Mouse (Mus musculus): ENCODE results near the gene Olfr820.
"Not testable (repeated sequence)": the region's sequence is repeated elsewhere in the genome, so short reads cannot be mapped to it uniquely, and the experiment has no call there.

Olfr820 gene

DNA sequence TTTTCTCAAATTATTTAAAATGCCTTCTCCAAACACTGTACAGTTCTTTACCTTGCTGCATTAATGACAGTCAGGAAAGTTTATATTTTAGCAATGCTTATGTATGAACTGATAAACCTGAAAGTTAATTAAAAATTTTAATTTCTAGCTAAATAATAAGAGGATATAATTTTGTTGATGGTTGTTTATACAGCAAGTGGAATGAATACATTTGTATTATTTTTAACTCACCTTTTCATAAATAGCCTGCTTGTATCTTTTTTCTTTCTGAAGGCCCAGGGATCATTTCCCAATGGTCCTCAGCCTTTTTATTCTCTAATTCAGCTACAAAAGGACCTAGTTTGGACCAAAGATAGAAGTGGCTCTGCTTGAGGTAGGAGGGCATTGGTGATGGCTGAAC is at the start of gene Olfr820:
Gene Olfr820, plus strand, starts transcription at position 301 of the 400 bp plus-strand sequence.
- DNase-seq: no peak

DNA sequence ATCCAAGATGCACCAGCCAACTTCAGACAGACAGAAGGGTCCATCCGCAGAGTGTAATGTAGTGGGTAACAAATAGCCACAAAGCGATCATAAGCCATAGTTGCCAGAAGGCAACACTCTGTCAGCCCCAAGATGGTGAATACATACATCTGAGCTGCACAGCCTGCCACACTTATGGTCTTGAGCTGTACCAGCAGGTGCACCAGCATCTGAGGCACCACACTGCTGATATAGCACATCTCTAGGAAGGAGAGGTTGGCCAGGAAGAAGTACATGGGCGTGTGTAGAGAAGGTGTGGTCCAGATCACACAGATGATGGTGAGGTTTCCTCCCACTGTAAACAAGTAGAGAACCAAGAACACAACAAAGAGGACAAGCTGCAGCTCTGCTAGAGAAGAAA is 46.2 kb upstream of the Olfr820 start:
- DNase-seq: not testable (repeated sequence)

DNA sequence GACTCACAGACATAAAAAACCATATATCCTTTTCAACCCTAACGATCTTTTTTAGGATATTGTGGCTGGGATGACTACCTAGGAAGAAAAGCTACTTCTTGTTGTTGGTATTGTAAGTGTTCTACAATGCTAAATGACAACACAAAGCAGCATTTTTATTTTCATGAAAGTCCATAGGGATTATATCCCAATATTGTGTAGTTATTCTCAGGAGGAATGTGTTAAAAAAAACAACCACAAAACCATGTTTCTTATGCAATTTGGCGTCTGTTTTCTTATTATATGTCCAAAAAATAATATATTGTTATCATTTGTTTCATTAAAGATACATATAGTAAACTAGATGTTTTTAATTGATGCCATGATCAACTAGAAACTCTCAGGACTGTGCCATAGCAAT is 45.3 kb upstream of the Olfr820 start, which contains the start of gene Olfr819:
Gene Olfr819, minus strand, starts transcription at position 101 of the 400 bp plus-strand sequence.
- DNase-seq: not testable (repeated sequence)

DNA sequence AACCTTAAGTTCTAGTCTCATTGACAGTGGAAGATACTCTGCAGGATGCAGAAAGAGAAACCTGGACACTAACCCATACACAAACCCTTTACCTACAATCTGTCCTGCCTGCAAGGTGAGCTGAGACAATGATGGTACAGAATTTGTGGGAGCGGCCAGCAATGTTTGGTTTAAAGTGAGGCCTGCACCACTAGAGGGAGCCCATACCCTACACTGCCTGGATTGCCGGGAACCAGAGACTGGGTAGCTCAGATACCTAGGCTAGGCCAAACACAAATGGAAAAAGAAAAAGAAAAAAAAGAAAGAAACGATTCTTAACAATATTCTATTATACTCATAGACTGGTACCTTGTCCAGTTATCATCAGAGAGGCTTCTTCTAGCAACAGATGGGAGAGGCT is 39.4 kb upstream of the Olfr820 start:
- DNase-seq: not testable (repeated sequence)

DNA sequence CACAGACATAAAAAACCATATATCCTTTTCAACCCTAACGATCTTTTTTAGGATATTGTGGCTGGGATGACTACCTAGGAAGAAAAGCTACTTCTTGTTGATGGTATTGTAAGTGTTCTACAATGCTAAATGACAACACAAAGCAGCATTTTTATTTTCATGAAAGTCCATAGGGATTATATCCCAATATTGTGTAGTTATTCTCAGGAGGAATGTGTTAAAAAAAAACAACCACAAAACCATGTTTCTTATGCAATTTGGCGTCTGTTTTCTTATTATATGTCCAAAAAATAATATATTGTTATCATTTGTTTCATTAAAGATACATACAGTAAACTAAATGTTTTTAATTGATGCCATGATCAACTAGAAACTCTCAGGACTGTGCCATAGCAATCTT is 36.4 kb upstream of the Olfr820 start, which contains the start of gene Olfr247:
Gene Olfr247, minus strand, starts transcription at position 101 of the 400 bp plus-strand sequence.
- DNase-seq: not testable (repeated sequence)

DNA sequence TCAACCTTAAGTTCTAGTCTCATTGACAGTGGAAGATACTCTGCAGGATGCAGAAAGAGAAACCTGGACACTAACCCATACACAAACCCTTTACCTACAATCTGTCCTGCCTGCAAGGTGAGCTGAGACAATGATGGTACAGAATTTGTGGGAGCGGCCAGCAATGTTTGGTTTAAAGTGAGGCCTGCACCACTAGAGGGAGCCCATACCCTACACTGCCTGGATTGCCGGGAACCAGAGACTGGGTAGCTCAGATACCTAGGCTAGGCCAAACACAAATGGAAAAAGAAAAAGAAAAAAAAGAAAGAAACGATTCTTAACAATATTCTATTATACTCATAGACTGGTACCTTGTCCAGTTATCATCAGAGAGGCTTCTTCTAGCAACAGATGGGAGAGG is 30.6 kb upstream of the Olfr820 start:
- not testable (repeated sequence) for DNase-seq

DNA sequence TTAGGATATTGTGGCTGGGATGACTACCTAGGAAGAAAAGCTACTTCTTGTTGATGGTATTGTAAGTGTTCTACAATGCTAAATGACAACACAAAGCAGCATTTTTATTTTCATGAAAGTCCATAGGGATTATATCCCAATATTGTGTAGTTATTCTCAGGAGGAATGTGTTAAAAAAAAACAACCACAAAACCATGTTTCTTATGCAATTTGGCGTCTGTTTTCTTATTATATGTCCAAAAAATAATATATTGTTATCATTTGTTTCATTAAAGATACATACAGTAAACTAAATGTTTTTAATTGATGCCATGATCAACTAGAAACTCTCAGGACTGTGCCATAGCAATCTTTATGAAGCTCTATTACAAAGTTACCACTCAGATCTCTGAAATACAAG is 27.5 kb upstream of the Olfr820 start, which contains the start of gene Gm10310:
Gene Gm10310, minus strand, starts transcription at position 101 of the 400 bp plus-strand sequence.
- not testable (repeated sequence) for DNase-seq

DNA sequence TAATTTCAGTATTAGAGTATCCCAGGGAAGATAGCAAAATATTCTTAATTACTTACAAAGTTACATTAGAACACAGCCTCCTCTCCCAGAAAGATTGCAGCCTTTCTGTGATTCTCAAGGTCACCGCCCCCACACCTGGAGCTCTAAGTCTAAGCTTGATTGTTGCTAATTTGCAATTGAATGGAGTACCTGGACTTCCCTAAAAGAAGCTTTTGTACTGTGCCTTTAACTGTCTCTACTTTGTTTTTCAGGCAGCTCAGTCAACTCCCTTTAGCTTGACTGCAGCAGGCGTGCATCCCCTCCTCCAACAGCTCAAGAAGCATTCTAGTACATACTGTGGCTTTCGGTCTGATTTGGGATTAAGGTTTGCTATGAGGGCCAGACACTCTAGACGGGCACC is 8.3 kb upstream of the Olfr820 start:
- DNase-seq: not testable (repeated sequence)

DNA sequence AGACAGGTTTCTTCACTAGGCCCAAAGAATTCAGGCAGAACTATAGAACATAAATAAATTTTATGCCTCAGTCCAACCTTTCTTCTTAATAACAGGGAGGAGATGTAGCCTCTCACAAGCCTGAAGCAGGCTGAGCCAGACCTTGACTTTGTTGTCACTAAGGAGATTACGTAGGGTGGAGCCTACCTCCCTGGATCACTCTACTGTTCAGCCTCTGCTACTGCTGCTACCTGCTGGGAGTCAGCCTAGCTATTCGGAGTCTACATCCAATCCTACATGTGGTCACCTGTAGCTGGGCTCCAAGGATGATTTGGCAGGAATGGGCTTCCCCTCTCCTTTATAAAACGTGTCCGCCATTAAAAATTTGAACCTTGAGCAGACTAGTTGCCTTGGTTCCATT is 7.1 kb upstream of the Olfr820 start:
- not testable (repeated sequence) for DNase-seq

DNA sequence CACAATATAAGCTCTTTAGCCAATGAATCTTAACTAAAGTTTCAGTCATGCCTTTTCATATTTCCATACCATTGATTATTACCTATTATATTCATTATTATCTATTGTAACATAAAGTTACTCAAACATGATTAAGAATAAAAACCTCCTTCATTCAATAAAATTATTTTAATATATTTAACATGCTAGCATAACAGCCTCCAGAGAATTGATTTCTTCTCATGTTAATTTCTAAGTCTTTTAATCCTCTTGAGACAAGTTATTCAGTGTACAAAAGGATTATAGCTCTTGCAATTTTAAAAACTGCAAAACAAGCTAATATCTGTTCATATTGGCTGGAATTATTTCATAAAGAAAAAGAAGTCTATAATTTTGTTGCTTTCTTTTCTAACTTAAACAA is 17.6 kb downstream of the Olfr820 start, which contains the start of gene Olfr821:
Gene Olfr821, plus strand, starts transcription at position 301 of the 400 bp plus-strand sequence.
- no peak for DNase-seq

DNA sequence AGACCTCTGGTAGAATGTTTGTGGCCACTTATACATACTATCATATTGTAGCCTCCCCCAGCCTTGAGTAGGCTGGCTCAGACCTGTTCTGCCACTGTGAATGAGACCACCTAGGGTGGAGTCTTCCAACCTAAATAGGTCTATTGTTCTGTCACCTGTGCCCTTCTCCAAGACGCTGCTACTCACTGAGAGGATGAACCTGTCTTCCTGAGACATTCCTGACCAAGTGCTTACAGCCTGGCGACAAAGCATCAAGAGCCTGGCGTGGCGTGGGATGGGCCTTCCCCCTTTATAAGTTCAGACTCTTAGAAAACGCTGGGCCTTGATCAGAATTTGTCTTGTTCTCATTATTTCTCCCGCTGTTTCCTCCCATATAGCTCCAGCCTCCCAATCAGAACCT is 24.7 kb downstream of the Olfr820 start:
- DNase-seq: no peak
